Mouse (Mus musculus) mature B cell (primary cell): Measurements from ENCODE around the gene Rabep2.

ENCODE experiments used
- in situ Hi-C: fragments of 300-500 bp; cut with MboI; formaldehyde crosslinking; loops from 2 replicates; pipeline ENCODE4 v1.14.3; 2019

Gene Rabep2

GRCm38 (mm10) chr7:126430167-126430566 lies 1.6 kb downstream of the Rabep2 start:
- in situ Hi-C loops, result no loop called here

- in situ Hi-C loops, result loop anchor here (5.0 kb wide), 1 partner anchor 37 kb away; the partner anchor contains the start of gene Nfatc2ip
Measured at GRCm38 (mm10) chr7:126434726-126435125, 6.2 kb downstream of the Rabep2 start.

DNA sequence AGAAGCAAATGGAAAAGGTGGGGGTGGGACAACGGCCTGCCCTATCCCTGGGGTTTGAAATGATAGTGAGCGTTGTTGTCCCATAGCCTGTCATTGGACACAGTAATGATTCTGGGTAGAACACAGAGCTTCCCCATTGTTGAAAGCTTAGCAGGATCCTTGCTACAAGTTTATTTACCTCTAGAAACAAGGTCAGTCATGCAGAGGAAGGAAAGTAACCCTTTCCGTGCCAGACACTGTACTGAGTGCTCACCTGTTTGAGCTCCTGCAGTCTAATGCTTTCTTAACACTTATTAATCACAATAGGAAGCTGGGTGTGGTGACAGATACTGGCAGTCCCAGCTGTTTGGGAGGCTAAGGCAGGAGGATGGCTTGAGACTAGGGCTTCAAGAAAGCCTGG lies 7.2 kb downstream of the Rabep2 start:
- in situ Hi-C loops, result loop anchor here (5.0 kb wide), 1 partner anchor 38 kb away; the partner anchor contains the start of gene Nfatc2ip

DNA sequence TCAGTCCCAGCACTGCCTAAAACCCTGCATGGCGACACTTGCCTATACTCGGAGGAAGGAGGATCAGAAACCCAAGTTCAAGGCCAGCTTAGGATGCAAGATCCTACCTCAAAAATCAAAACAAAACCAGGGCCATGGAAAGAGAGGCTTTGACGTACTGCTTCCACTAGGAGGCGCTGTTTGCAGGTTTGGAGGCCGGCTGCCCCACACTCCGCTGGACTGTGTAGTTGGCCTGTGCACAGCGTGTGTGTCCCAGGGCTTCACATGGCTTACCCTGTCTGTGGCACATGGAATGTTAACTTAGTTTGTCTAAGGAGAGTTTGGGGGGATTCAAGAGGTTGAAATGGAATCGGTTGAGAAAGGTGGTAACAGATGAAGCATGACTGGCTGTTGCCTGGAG lies 8.3 kb downstream of the Rabep2 start:
- in situ Hi-C loops, result loop anchor here (5.0 kb wide), 1 partner anchor 40 kb away; the partner anchor contains the start of gene Nfatc2ip

DNA sequence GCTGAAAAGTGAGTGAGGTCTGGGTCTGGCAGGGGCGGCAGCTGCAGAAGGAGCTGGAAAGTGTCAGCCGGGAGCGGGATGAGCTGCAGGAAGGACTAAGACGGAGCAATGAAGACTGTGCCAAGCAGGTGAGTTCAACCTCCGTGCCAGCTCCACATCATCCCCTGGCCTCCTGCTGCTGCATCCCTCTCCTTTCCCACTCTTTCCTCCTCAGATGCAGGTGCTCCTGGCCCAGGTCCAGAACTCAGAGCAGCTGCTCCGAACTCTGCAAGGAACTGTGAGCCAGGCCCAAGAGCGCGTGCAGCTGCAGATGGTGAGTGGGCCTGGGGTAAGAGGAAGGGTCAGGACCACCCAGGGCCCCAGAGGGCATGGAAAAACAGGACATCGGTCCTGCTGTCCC lies 11.6 kb downstream of the Rabep2 start:
- in situ Hi-C loops, result no loop called here

DNA sequence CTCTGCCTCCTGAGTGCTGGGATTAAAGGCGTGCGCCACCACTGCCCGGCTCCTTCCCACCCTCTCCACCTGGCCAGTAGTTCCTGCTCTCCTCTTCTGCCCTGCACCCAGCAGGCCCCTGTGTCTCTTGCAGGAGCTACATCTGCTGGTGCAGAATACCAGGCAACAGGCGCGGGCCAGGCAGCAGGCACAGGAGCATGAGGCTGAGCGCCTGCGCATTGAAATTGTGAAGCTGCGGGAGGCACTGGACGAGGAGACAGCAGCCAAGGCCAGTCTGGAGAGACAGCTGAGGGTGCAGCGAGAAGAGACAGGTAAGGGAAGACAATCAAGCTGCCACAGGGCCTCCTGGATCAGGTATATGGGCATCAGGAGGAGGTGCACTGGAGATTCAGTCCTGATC lies 15.4 kb downstream of the Rabep2 start:
- in situ Hi-C loops, result no loop called here

DNA sequence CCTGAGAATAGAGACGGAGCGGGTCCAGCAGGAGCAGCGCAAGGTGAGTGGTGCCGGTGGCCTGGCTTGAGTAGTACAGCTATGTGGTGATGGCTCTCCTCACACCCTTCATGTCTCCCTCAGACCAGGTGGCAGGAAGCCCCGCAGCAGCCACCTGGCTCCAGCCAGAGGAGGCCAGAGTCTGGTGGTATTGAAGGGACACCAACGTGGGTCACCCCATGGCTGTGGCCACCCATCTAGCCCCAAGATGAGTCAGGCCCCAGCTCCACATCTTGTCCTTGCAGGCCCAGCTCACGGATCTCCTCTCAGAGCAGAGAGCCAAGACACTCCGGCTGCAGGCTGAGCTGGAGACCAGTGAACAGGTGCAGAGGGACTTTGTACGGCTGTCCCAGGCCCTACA lies 16.0 kb downstream of the Rabep2 start:
- in situ Hi-C loops, result no loop called here

DNA sequence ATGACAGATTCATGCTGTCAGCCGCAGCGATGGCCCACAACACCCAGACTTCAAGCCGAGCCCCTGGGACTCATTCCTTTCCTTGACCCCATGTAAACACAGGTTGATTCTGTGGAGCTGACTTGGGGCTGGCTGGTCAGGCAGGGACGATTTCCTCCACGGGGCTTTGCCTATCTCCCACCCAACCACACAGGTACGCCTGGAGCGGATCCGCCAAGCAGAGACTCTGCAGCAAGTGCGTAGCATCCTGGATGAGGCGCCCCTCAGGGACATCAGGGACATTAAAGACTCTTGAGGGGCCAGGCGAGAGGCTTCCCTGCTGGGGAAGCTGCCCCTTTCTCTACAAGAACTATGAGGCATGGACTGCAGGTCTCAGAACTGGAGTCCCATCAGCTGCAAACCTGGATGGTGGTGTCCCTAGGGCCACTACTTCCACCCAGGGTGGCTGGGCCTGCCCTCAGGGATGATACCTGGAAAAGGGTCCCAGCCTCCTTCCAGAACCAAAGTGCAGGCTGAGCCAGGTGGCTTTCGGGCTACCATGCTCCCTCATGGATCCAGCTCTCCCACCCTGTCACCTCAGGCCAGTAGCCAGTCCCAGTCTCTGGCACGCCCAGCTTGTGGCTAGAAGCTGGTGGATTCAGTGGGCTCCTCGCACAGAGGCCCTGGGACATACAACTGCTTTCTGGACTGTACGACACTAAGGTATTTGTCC lies 16.7 kb downstream of the Rabep2 start:
- in situ Hi-C loops, result no loop called here

GRCm38 (mm10) chr7:126446217-126446616 lies 17.7 kb downstream of the Rabep2 start:
- in situ Hi-C loops, result no loop called here

DNA sequence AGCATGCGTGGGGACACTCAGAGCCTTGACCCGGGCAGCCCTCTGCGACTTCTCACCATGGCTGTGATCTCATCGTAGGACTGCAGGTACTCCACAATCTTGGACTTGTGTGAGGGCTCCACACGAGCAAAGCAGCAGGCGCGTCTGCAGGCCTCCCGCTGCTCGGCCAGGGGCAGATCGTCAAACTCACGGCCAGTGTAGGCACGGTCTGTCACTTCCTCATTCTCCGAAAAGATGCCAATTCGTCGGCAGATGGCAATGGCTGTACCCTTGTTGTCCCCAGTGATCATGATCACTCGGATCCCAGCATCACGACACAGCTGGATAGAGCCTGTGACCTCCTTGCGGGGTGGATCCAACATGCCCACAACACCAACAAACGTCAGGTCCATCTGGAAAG lies 19.9 kb downstream of the Rabep2 start:
- in situ Hi-C loops, result no loop called here

- in situ Hi-C loops, result no loop called here
Measured at GRCm38 (mm10) chr7:126449991-126450390, 21.4 kb downstream of the Rabep2 start.

DNA sequence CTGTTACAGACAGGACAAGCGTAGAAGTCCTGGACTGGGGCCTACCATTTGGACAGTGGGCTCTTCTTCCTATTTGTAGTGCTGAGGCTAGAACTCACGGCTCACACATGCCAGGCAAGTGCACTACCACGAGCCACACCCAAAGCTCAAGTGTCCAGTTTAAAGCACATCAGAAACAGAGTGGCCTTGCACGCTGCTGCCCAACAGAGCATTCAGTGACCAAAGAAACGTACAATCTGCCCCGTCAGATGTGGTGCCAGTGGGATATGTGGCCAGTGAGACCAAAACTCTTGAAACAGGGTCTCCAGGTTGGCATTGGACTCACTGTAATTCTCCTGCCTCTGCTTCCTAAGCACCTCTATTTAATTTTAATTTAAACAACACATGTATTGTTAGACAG lies 22.1 kb downstream of the Rabep2 start:
- in situ Hi-C loops, result no loop called here

DNA sequence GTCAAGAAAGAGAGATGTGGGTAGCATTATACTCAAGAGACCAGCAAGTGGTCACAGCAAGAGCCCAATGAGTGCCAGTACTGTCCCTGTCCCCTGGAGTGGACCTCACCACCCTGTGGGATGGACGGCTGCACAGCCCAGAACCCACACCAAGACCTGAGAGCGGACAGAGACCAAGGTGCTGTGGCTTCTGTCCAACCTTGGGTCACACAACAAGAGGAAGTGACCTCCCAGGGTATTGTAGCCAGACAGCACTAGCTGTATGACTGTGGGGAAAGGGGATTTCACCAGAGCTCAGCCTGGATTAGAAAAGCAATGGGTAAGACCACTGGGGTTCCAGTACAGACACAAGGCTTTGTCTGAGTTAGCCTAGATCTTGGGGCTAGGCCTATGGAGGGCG lies 23.7 kb downstream of the Rabep2 start:
- in situ Hi-C loops, result no loop called here

DNA sequence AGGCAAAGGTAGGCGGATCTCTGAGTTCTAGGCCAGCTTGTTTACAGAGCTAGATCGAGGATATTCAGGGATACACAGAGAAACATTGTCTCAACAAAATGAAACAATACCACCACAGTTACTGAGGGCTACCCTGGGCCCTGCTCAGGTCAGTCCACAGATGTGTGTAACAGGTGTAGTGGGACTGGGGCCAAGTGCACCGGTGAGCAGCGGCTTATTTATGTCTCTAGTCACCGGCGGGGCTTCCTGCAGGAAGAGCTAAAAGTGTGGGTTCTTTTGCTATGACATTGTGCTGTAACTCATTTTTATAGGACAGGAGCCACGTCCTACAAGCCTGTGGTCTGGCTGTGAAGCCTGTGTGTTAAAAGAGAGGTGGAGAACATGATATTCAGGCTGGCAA lies 25.3 kb downstream of the Rabep2 start:
- in situ Hi-C loops, result no loop called here

GRCm38 (mm10) chr7:126455242-126455641 lies 26.7 kb downstream of the Rabep2 start:
- in situ Hi-C loops, result no loop called here

DNA sequence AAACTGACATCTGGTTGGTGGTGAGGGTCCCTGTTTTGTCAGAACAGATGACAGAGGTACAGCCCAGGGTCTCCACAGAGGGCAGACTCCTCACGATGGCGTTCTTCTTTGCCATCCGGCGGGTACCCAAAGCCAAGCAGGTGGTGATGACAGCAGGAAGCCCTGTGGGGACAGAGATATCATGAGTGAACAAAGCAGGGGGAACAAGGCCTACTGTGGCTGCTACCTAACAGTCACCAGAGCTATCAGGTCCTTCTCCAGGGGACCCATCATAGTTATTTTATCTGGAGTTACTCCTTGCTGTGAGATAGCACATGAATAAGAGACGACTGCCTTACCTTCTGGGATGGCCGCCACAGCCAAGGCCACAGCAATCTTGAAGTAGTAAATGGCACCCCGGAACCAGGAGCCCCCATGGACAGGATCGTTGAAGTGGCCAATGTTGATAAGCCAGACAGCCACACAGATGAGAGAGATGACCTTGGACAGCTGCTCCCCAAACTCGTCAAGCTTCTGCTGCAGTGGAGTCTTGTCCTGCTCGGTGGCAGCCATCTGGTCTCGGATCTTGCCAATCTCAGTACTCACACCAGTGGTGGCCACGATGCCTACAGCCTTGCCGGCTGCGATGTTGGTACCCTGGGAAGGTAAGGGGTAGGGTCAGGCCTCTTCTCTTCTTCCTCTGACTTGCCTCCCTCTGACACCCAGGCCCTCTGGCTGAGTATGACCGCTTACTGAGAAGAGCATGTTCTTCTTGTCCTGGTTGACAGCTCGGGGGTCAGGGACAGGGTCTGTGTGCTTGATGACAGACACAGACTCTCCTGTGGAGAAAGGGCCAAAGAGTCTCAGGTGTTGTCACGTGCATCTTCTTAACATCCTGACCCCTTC lies 28.1 kb downstream of the Rabep2 start:
- in situ Hi-C loops, result no loop called here

GRCm38 (mm10) chr7:126458225-126458624 lies 29.7 kb downstream of the Rabep2 start:
- in situ Hi-C loops, result no loop called here

DNA sequence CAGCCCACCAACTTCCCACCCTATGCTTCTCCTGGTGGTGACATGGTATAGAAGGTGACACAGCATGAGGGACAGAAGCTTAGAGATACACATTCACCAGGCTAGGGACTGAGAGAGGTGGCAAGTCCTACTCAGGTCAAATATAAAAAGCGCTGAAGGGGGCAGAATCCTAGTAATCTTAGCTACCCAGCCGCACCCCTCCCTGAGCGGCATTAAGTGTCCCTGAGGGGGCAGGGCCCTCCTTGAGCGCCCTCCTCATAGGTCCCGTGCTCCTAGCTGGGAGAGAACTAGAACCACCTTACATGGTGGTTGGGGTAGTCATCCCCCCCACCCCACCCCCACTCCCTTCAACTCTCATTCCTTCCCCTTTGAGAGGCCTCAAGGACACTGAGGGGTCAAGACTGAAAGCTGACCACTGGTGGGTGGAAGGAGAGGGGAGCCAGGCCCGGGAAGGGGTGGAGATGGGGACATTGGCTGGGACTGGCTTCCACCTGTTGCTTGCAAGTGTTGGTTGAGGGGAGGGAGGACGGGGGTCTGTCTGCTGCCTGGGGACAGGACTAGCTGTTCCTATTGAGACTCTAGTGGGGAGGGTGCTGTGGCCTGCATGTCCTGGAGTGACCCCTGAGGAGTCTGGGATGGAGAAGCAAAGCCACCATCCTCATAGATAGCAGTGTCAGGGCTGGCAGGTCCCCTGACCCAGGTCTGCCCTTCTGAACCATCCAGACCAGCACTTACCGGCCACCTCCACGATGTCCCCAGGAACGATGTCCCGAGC lies 30.5 kb downstream of the Rabep2 start:
- in situ Hi-C loops, result no loop called here

GRCm38 (mm10) chr7:126460623-126461399 lies 32.3 kb downstream of the Rabep2 start:
- in situ Hi-C loops, result no loop called here

GRCm38 (mm10) chr7:126461626-126462025 lies 33.1 kb downstream of the Rabep2 start:
- in situ Hi-C loops, result no loop called here

DNA sequence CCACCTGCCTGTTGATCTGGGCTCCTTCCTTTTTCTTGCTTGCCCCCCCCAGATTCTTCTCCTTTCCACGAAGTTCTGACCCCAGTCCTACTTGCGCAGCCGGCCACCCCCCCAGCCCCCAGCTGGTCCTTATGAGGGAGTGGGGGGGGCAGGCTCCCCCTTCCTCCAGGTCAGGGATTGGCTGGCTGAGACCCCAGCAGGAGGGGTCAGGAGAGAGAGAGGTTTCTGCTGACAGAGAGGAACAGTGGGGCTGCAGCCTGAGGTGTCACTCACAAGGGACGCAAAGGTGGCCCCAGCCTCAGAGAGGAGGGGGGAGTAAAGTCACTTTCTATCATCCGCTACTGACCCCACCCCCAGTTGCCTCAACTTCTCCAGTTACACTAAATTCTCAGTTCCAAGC lies 34.4 kb downstream of the Rabep2 start, which contains the start of gene Atp2a1:
Gene Atp2a1 (minus strand): TSS at position 105 of the 400 bp plus-strand sequence.
- in situ Hi-C loops, result no loop called here
